Mouse (Mus musculus): ENCODE measurements around the gene Rab9. TPM values are rescaled to one million over a fixed set of nuclear protein-coding genes. Genes with fewer than 3 reads are reported as not detected.

Rab9 gene
- polyA plus RNA-seq, 1 experiment from 2014 or later = 48.7 TPM

DNA sequence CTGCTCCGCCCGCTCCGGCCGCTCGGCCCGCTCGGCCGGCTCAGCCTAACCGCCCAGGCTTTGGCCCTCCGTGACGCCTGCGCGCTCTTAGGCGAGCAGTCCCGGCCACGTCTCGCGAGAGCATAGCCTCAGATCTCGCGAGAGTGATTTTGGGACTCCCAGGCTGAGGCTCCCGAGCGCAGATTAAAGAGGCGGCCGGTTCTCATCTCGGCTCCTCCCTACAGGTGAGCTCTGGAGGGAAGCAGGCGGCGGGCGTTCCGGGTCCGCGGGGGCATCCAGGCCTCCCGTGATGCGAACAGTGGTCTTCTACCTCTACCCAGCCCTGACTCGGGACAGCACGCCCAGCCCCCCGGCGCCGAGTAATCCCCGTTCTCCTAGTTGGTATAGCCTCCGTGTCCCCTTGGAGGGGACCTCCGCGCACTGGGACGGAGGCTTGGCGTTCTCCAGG is 39.0 kb downstream of the Rab9 start, which contains the start of gene Ofd1:
Gene Ofd1, minus strand, starts transcription at position 89 of the 448 bp plus-strand sequence.
- no peaks in the 10 kb centered on the region for H3K9me3 ChIP-seq
- 0 out of 2 replicates have a peak, but pooled peaks cover 3% of the 10 kb centered on the region for H3K4me1 ChIP-seq
- H3K4me3 ChIP-seq = peak within 1 kb of the TSS; percentile 57
- peak within 1 kb of the TSS; percentile 60 for H3K4me2 ChIP-seq (replicated peaks)
- H3K27ac ChIP-seq (replicated peaks) = peak within 1 kb of the TSS; percentile 86
- H3K36me3 ChIP-seq = no peaks in the 10 kb centered on the region
- H3K27me3 ChIP-seq = peaks cover 49% of the 10 kb centered on the region
- peak; percentile 99 for ATAC-seq (ENCODE audit: low FRiP score, low read depth)
- WGBS = 21% methylated on average over 44 of the region's 44 CpGs
- H3K9ac ChIP-seq (replicated peaks) = peak within 1 kb of the TSS; percentile 71

DNA sequence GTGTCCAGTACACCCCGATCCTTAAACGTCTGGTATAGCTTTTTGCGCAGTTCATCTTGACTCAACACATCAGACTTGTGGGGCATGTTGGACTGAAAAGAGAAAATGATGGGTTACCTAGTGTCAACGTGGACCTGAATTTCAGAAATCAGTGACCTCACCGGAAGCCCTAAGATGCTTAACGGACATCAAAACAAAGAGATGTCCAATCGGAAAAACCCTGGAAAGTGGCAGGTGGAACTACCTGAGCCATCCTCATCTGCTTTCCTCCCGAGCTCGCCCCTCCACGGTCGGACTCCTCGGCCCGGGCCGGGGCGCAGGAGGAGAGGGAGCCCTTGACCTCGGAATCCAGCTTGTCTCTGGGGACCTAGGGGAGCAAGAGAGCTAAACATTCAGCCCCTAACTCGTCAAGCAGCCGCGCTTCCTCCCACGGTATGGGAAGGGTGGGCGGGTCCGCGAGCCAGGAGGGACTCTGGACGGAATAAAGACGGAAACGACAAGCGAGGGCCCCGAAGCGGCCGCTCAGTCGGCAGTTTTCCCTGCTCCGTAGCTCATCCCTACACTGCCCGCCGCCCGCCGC is 39.5 kb downstream of the Rab9 start, which contains the start of gene Trappc2:
Gene Trappc2, plus strand, starts transcription at position 539 of the 580 bp plus-strand sequence.
- Histone ChIP-seq H3K9me3 (no peaks in the 10 kb centered on the region), H3K27ac (replicated peaks) (peak within 1 kb of the TSS; percentile 86), H3K36me3 (no peaks in the 10 kb centered on the region), H3K4me2 (replicated peaks) (peak within 1 kb of the TSS; percentile 60), H3K27me3 (peaks cover 44% of the 10 kb centered on the region), H3K4me3 (peak within 1 kb of the TSS; percentile 57), H3K4me1 (0 out of 2 replicates have a peak, but pooled peaks cover 3% of the 10 kb centered on the region), H3K9ac (replicated peaks) (peak within 1 kb of the TSS; percentile 71)
- 15% methylated on average over 29 of the region's 36 CpGs for WGBS
- 0 out of 2 replicates have a peak, but pooled peaks have one; percentile 3 for ATAC-seq (ENCODE audit: low FRiP score, low read depth)

DNA sequence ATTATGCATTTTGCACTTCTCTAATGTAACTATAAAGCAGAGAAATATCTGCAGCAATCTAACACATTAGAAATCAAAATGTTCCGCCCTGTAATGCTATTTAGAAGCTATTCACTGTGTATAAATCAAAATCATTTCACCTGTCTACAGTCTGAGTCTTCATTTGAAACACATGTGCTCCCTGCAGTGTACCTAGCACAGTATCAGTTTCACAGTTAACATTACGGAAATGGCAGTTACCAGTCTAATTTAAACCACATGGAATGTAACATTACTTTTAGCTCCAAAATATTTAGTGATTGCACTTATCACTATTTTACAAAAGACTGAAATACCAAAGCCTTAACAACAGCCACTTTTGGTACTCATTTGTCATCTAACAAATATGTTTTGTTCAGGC is 44.9 kb downstream of the Rab9 start:
- no peak for ATAC-seq (ENCODE audit: low FRiP score, low read depth)
- WGBS = 84% methylated on average over 2 of the region's 2 CpGs
- Histone ChIP-seq H3K27ac (replicated peaks) (no peak overlapping the region), H3K4me2 (replicated peaks) (no peak overlapping the region), H3K9me3 (no peaks in the 10 kb centered on the region), H3K4me3 (no peak overlapping the region), H3K27me3 (peaks cover 8% of the 10 kb centered on the region; the same call in 1 of the 2 replicates), H3K36me3 (no peaks in the 10 kb centered on the region), H3K4me1 (0 out of 2 replicates have a peak, but pooled peaks cover 3% of the 10 kb centered on the region), H3K9ac (replicated peaks) (no peak overlapping the region)

DNA sequence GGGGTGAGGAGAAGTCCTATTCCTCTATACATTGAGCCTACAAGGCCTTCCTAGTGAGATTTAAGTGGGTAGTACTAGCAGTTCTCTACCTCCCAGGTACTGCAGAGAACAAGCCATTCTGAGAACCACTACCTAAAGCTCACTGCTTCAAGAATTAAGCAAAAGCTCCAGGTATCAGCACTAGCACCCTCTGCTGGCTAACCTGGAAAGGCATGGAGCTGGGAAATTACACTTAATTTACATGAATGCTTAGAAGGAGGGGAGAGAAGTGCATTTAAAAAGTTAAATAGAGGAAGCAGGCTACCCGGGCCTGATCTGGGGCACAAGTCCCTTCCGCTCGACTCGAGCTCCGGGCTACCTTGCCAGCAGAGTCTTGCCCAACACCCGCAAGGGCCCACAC is 63.5 kb downstream of the Rab9 start:
- 87% methylated on average over 6 of the region's 6 CpGs for WGBS
- H3K9me3 ChIP-seq = no peaks in the 10 kb centered on the region
- H3K4me1 ChIP-seq = no peaks in the 10 kb centered on the region
- H3K9ac ChIP-seq (replicated peaks) = no peak overlapping the region
- H3K4me3 ChIP-seq = no peak overlapping the region
- no peak overlapping the region for H3K4me2 ChIP-seq (replicated peaks)
- no peaks in the 10 kb centered on the region; the same call in 1 of the 2 replicates for H3K27me3 ChIP-seq
- no peak overlapping the region for H3K27ac ChIP-seq (replicated peaks)
- H3K36me3 ChIP-seq = no peaks in the 10 kb centered on the region
- ATAC-seq (ENCODE audit: low FRiP score, low read depth) = no peak

DNA sequence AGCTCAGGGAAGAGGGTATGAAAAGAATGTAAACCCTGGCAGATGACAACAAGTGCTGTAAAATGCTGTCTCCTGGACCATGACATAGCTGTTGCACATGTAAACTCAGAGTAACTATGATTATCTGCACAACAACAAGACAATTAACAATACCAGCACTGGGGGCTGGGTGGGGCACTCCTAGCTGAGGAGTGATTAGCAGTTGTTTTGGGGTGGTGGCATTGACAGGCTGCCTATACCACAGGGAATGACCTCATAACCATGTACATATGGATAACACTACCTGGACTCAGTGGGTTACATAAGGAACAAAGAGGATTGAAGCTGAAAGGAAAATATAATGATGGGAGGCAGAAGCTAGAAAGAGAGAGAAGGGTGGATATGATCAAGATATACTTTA is 71.8 kb downstream of the Rab9 start:
- ATAC-seq (ENCODE audit: low FRiP score, low read depth) = no peak
- no peak overlapping the region for H3K4me3 ChIP-seq
- no peak overlapping the region for H3K4me2 ChIP-seq (replicated peaks)
- peaks cover 30% of the 10 kb centered on the region for H3K27me3 ChIP-seq
- H3K9me3 ChIP-seq = no peaks in the 10 kb centered on the region
- H3K4me1 ChIP-seq = no peaks in the 10 kb centered on the region
- H3K9ac ChIP-seq (replicated peaks) = no peak overlapping the region
- no peak overlapping the region for H3K27ac ChIP-seq (replicated peaks)
- peaks cover 18% of the 10 kb centered on the region for H3K36me3 ChIP-seq

Other genes with a start within 250 kb of the Rab9 start
- gene Gpm6b, start 241.0 kb downstream of the Rab9 start, polyA plus RNA-seq (2016; fragmentation: Nextera tagmentation; extraction: Ambion mirVana) = 196 and 209 TPM in 2 replicates
- 56.5 and 56.8 TPM in 2 replicates for gene Trappc2, start 39.3 kb downstream of the Rab9 start, polyA plus RNA-seq (2016; fragmentation: Nextera tagmentation; extraction: Ambion mirVana)
- gene Ofd1, start 39.2 kb downstream of the Rab9 start, polyA plus RNA-seq (2016; fragmentation: Nextera tagmentation; extraction: Ambion mirVana) = 8.4 and 9.2 TPM in 2 replicates
- gene Tceanc, start 38.7 kb upstream of the Rab9 start, polyA plus RNA-seq (2016; fragmentation: Nextera tagmentation; extraction: Ambion mirVana) = 14.7 and 15.5 TPM in 2 replicates
- 5.3 and 9.2 TPM in 2 replicates for gene Egfl6, start 105.9 kb upstream of the Rab9 start, polyA plus RNA-seq (2016; fragmentation: Nextera tagmentation; extraction: Ambion mirVana)